Mouse (Mus musculus): ENCODE measurements around the gene Extl2. TPM values are rescaled to one million over a fixed set of nuclear protein-coding genes. Genes with fewer than 3 reads are reported as not detected.

The Extl2 gene
- total and polyA plus RNA-seq, 2 experiments from 2014 or later = 15.0 to 21.8 TPM

DNA sequence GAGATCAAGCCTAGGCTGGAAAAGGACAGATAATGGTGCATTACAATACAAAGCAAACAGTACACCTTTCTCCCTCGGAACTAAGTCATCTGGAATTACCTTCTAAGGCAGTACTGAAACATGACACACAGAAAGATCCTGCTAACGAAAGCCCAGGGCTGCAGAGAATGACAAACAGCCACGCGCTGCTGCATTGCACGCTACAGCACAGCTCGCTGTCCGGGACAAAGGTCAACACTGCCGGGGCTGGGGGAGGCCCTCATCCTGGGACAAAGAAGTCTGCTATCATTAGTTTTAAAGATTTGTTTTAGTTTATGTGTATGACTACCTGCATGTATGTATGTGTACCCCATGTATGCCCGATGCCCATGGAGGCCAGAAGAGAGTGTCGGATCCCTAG, 14.2 kb upstream of the Extl2 start:
- no peaks in the 10 kb centered on the region for H3K27me3 ChIP-seq (ENCODE audit: control insufficient read depth, insufficient read depth, low read length)
- H3K4me3 ChIP-seq (ENCODE audit: low read depth, low read length) = no peak overlapping the region
- no peak overlapping the region for H3K27ac ChIP-seq (ENCODE audit: low read depth)
- DNase-seq (ENCODE audit: low spot score) (no peak), ATAC-seq (ENCODE audit: insufficient read depth, low read depth) (no peak)
- H3K4me1 ChIP-seq (ENCODE audit: control insufficient read depth, insufficient read depth) = no peaks in the 10 kb centered on the region
- no peak overlapping the region for H3K4me2 ChIP-seq (ENCODE audit: low read depth, low read length)
- 76% methylated on average over 10 of the region's 10 CpGs for WGBS
- no peak for TF ChIP-seq CTCF (IDR thresholded peaks at IDR 0.05; ENCODE audit: low read depth)
- TF ChIP-seq EP300 (IDR thresholded peaks at IDR 0.05; ENCODE audit: low read depth) = no peak
- no peak overlapping the region for H3K9ac ChIP-seq (replicated peaks; ENCODE audit: low read depth, low read length)
- H3K36me3 ChIP-seq (replicated peaks; ENCODE audit: control insufficient read depth, insufficient read depth, low read length) = peaks cover 35% of the 10 kb centered on the region
- H3K9me3 ChIP-seq (replicated peaks; ENCODE audit: control insufficient read depth, low read length) = peaks cover 7% of the 10 kb centered on the region; the same call in 1 of the 2 replicates

DNA sequence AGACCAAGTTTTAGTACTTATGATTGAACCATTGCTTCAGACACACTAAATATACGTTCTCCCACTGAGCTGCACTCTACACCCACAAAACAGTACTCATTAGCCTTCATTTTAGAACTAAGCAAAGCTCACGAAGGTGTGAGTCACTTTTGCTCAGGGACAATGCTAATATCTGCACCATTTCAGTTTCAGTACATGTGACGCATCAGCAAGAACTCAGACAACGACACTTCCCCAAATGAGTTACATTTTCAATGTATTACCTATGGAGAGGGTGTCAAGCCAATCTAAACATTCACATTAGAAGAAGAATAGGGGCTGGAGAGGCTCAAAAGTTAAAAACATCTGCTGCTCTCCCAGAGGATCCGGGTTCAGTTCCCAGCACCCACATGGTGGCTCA, 10.3 kb upstream of the Extl2 start:
- DNase-seq (ENCODE audit: low spot score) (no peak), ATAC-seq (ENCODE audit: insufficient read depth, low read depth) (no peak)
- peaks cover 8% of the 10 kb centered on the region; the same call in 1 of the 2 replicates for H3K9me3 ChIP-seq (replicated peaks; ENCODE audit: control insufficient read depth, low read length)
- 89% methylated on average over 5 of the region's 5 CpGs for WGBS
- H3K36me3 ChIP-seq (replicated peaks; ENCODE audit: control insufficient read depth, insufficient read depth, low read length) = peaks cover 19% of the 10 kb centered on the region
- H3K4me2 ChIP-seq (ENCODE audit: low read depth, low read length) = no peak overlapping the region
- no peak overlapping the region for H3K4me3 ChIP-seq (ENCODE audit: low read depth, low read length)
- no peak for TF ChIP-seq EP300 (IDR thresholded peaks at IDR 0.05; ENCODE audit: low read depth)
- no peak for TF ChIP-seq CTCF (IDR thresholded peaks at IDR 0.05; ENCODE audit: low read depth)
- H3K4me1 ChIP-seq (ENCODE audit: control insufficient read depth, insufficient read depth) = no peaks in the 10 kb centered on the region
- no peak overlapping the region for H3K27ac ChIP-seq (ENCODE audit: low read depth)
- H3K27me3 ChIP-seq (ENCODE audit: control insufficient read depth, insufficient read depth, low read length) = no peaks in the 10 kb centered on the region
- H3K9ac ChIP-seq (replicated peaks; ENCODE audit: low read depth, low read length) = no peak overlapping the region

DNA sequence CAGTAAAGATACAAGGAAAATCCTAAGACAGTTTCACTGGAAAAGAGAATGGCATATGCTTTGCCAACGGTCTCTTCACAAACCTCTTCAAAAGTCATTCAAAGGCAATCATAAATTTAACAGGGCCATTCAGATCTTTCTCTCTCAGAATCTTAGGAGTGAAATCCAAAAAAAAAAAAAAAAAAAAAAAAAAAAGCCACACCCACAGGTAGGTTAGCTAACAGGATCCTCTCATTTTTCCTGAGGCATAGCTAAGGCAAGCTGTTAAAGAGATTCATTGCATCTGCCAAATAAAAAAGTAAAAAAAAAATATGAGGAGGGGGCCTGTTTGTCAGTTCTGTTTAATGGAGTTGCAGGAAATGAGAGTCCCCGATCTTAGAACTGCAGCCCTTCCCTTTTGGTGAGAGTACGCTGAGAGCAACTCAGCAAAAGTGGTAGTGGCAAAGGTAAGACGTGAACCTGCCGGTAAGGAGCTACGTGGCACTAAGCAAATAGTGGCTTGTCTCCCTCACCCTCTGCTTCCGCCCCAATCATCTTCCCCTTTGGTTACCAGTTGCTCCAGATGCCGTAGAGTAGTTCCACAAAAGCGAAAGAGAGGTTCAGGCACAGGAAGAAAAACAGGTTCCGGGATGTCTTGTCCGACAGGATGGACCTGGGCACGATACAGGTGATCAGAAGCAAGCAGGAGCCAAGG, 831 bp upstream of the Extl2 start:
- no peaks in the 10 kb centered on the region for H3K9me3 ChIP-seq (replicated peaks; ENCODE audit: control insufficient read depth, low read length)
- DNase-seq (ENCODE audit: low spot score) (no peak), ATAC-seq (ENCODE audit: insufficient read depth, low read depth) (no peak)
- TF ChIP-seq CTCF (IDR thresholded peaks at IDR 0.05; ENCODE audit: low read depth) = no peak
- no peak for TF ChIP-seq EP300 (IDR thresholded peaks at IDR 0.05; ENCODE audit: low read depth)
- H3K4me3 ChIP-seq (ENCODE audit: low read depth, low read length) = peak overlapping the region; percentile 95
- H3K4me2 ChIP-seq (ENCODE audit: low read depth, low read length) = peak overlapping the region; percentile 96
- no peaks in the 10 kb centered on the region; the same call in 1 of the 2 replicates for H3K4me1 ChIP-seq (ENCODE audit: control insufficient read depth, insufficient read depth)
- H3K27ac ChIP-seq (ENCODE audit: low read depth) = peak overlapping the region; percentile 88
- 6% methylated on average over 12 of the region's 12 CpGs for WGBS
- H3K27me3 ChIP-seq (ENCODE audit: control insufficient read depth, insufficient read depth, low read length) = no peaks in the 10 kb centered on the region
- H3K9ac ChIP-seq (replicated peaks; ENCODE audit: low read depth, low read length) = peak overlapping the region; percentile 91
- peaks cover 18% of the 10 kb centered on the region; the same call in 1 of the 2 replicates for H3K36me3 ChIP-seq (replicated peaks; ENCODE audit: control insufficient read depth, insufficient read depth, low read length)

DNA sequence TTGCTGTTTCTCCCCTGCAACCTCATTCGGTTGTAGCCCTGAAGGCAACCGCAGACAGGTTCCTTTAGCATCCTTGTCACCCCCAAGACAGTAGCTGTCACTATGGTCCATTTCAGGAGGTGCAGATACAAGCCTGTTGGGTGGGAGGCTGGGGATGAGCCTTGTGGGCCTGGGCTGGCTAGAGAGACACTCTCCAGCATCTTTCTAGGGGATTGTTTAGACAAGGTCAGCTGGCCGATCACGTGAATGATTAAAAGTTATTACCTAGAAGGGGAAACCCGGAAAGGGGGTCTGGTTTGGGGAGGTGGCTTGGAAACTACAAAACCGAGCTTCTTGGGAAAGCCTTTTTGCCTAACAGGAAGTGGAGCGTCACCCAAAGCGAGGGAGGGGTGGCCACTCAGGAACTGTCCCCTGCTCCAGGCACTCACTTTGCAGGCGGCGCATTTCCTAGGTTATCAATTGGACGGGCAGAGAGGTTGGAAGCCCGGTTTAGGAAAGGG, 729 bp downstream of the Extl2 start:
- peak overlapping the region; percentile 88 for H3K27ac ChIP-seq (ENCODE audit: low read depth)
- H3K36me3 ChIP-seq (replicated peaks; ENCODE audit: control insufficient read depth, insufficient read depth, low read length) = peaks cover 12% of the 10 kb centered on the region; the same call in 1 of the 2 replicates
- H3K4me2 ChIP-seq (ENCODE audit: low read depth, low read length) = peak overlapping the region; percentile 96
- DNase-seq (ENCODE audit: low spot score) (peak; percentile 74), ATAC-seq (ENCODE audit: insufficient read depth, low read depth) (peak; percentile 50)
- no peaks in the 10 kb centered on the region for H3K27me3 ChIP-seq (ENCODE audit: control insufficient read depth, insufficient read depth, low read length)
- peak overlapping the region; percentile 91 for H3K9ac ChIP-seq (replicated peaks; ENCODE audit: low read depth, low read length)
- H3K4me3 ChIP-seq (ENCODE audit: low read depth, low read length) = peak overlapping the region; percentile 95
- H3K9me3 ChIP-seq (replicated peaks; ENCODE audit: control insufficient read depth, low read length) = no peaks in the 10 kb centered on the region
- 1% methylated on average over 12 of the region's 12 CpGs for WGBS
- peaks cover 4% of the 10 kb centered on the region; the same call in 1 of the 2 replicates for H3K4me1 ChIP-seq (ENCODE audit: control insufficient read depth, insufficient read depth)
- TF ChIP-seq EP300 (IDR thresholded peaks at IDR 0.05; ENCODE audit: low read depth) (no peak), CTCF (IDR thresholded peaks at IDR 0.05; ENCODE audit: low read depth) (no peak)

DNA sequence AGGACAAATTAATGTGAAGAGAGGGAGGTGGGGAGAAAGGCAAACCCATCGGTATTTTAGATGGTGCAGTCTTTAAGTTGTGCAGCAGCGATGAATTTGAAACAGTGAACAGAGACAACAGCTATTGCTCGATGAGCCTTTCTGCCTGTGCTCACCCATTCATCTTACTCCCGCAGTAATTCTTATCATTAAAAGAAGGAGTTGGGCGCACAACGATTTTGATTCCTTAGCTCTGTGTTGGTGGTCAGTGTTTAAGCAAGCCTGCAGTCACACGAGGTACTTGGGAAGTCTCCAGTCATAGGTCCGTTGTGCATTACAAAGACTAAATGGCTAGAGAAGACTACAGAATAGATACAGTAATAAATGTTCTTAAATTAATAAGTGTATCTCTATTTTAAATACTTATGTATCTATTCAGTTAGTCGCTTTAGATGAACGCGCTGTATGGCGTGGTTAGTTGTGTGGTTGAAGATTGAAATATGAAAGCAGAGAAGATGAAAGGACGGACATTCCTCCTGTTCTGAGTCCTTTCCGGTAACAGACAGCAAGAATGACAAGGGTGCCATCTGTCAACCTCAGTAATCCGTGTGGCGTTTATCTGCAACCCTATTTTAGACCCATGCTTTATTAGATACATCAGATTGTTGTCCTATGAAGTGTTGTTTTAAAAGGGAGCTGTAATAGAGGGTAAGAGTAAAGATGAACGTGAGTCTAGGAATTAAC, 2.5 kb downstream of the Extl2 start:
- Histone ChIP-seq H3K36me3 (replicated peaks; ENCODE audit: control insufficient read depth, insufficient read depth, low read length) (no peaks in the 10 kb centered on the region), H3K27ac (ENCODE audit: low read depth) (no peak overlapping the region), H3K9ac (replicated peaks; ENCODE audit: low read depth, low read length) (no peak overlapping the region), H3K4me1 (ENCODE audit: control insufficient read depth, insufficient read depth) (peaks cover 4% of the 10 kb centered on the region; the same call in 1 of the 2 replicates), H3K27me3 (ENCODE audit: control insufficient read depth, insufficient read depth, low read length) (no peaks in the 10 kb centered on the region), H3K9me3 (replicated peaks; ENCODE audit: control insufficient read depth, low read length) (no peaks in the 10 kb centered on the region), H3K4me2 (ENCODE audit: low read depth, low read length) (no peak overlapping the region), H3K4me3 (ENCODE audit: low read depth, low read length) (no peak overlapping the region)
- ATAC-seq (ENCODE audit: insufficient read depth, low read depth) (no peak), DNase-seq (ENCODE audit: low spot score) (no peak)
- 79% methylated on average over 17 of the region's 17 CpGs for WGBS
- TF ChIP-seq CTCF (IDR thresholded peaks at IDR 0.05; ENCODE audit: low read depth) = no peak
- TF ChIP-seq EP300 (IDR thresholded peaks at IDR 0.05; ENCODE audit: low read depth) = no peak
